Mouse (Mus musculus) layer of hippocampus, postnatal 25 days (tissue): Measurements from ENCODE around the gene Ereg. TPM values are rescaled to one million over a fixed set of nuclear protein-coding genes. Genes with fewer than 3 reads are reported as not detected.

Experiments
- DNase-seq, 2 experiments: peaks; one replicate each; pipeline ENCODE4 v3.0.0; 2022; ENCODE audit warnings: mixed read lengths in 2 of 2, low spot score in 1 of 2; ENCODE audit errors: extremely low spot score in 1 of 2
- total RNA-seq, 2 experiments: library from RNA; stranded (reverse); gene quantifications; 2 replicates each; pipeline ENCODE4 v1.2.3; 2021

Ereg gene
- not detected for total RNA-seq

DNA sequence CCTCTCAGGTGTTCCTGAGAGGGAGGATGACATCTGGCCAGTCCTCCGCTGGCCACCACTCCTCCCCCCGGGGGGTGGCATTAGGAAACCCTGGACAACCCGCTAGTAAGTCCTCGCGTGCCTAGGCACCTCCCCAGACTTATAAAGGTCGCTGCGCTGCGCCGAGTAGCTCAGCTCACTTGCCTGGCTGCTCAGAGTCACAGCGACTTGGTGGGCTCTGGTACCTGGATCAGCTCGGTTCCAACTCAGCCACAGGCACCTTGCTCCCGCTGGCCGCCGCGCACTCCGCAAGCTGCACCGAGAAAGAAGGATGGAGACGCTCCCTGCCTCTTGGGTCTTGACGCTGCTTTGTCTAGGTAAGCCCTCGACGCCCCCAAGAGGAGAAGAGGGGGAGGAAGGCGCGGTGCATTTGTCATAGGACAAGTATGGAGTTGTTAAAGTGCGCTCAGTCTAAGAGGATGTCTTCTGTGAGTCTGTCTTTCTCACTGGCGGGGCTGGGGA is at the start of gene Ereg:
Ereg (plus strand) TSS at position 173 of the 501 bp plus-strand sequence.
- no peak for DNase-seq

DNA sequence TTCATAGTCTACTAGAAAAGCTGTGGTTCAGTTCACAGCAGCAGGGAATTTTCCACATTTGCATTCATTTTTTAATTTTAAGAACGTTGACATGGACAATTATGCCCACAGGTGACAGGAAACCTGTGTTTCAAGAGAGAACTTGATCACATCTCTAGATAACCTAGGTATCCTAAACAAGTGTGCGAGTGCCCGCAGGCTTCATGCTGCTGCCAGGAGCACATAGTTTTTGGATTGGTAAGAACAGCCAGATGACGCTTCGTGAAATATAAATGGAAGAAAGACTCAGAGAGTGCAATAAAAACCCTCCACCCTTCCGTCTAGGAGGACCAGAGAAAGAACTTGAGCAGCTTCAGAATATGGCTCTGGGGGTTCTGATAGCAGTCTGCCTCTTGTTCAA is 47.3 kb upstream of the Ereg start, which contains the start of gene Epgn:
Epgn (plus strand) TSS at position 301 of the 400 bp plus-strand sequence.
- no peak for DNase-seq

DNA sequence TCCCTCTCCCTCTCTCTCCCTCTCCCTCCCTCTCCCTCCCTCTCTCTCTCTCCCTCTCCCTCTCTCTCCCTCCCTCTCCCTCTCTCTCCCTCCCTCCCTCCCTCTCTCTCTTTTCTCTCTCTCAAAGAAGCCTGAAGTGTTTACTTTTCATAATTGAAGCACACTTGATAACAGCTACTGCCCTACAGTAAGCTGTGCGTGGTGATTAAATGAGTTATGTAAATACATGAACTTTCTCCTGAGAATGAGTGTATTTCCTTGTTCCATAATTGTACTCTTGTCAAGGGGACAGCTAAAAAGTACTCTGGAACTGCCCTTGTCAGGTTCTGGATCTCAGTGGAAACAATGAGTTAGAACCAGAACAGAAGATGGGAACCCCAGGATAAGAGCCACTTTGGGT is 46.6 kb upstream of the Ereg start:
- no peak for DNase-seq

DNA sequence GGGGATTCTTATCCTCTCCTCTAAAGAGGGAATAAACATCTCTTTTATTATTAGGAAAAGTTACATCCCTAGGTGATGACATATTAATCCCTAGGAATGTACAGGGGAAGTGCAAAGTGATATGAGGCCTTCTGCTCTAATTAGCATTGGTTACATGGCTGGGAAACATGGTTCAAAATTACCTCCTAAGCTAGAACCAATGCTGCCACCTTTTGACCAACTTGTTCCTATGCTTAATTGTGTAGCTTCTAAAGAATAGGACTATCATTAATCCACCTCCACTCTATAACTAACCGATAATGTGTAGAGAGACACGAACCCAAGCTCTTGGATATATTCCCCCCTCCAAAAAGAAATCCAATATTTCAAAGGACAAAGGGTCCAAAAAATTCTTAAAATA is 43.8 kb upstream of the Ereg start:
- DNase-seq: no peak

DNA sequence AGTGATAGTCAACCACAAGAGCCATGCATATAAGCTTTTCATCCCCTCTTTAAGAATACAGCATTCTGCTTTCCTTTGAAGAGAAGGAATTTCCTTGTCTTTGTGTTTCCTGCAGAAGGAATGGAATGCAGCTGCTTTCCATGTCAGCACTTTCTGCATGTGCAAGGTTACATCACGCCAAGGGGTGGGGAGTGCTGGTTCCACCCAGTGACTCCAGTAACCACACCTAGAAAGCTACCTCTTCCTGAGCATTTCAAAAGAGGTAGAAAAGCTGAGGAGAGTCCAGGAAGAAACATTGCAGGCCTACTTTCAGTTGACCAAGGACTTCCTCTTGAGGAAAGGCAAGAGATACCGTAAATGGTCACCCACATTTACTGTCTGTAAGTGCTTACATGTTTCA is 39.1 kb upstream of the Ereg start:
- no peak for DNase-seq

DNA sequence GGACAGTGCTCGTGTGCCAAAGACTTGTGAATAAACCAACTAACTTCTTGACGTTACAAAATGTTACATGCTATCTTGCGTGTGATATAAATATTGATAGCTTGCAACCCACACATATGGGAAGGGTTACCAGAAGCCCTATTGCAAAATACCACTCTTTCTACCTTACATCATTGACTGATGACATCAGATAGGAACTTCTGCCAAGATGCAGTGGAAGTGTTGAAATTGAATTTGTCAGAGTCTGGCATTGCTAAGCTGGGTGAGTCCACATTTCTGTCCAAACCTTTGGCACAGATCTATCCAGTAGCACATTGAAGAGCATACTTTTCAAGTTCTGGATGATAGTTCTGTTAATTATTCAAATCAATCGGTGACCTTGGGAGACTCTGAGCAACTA is 37.8 kb upstream of the Ereg start:
- no peak for DNase-seq

GRCm38 (mm10) chr5:91037756-91038155 is 36.7 kb upstream of the Ereg start:
- DNase-seq: no peak

GRCm38 (mm10) chr5:91038547-91038946 is 35.9 kb upstream of the Ereg start:
- DNase-seq: no peak

GRCm38 (mm10) chr5:91038963-91039362 is 35.5 kb upstream of the Ereg start:
- DNase-seq: no peak

DNA sequence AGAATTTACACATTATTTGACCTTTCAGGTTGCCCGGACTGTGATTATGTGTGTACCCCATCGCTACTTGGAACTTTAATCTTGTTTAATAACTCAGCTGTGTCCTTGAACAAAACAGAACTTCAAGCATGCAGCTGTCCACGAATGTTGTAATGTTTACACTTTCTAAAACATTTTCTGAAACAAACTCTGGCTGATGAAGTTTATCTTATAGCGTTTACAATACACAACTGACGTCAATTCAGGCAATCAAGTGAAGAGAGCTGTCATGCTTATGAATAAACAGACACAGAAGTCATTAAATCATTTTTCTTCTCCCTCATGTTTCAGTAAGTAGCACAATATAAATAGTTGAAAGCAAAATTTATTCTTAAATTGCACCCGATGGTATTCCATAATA is 26.4 kb upstream of the Ereg start:
- DNase-seq: no peak

- DNase-seq: no peak
Measured at GRCm38 (mm10) chr5:91048397-91048796, 26.0 kb upstream of the Ereg start.

- DNase-seq: no peak
Measured at GRCm38 (mm10) chr5:91072340-91072739, 2.1 kb upstream of the Ereg start.

DNA sequence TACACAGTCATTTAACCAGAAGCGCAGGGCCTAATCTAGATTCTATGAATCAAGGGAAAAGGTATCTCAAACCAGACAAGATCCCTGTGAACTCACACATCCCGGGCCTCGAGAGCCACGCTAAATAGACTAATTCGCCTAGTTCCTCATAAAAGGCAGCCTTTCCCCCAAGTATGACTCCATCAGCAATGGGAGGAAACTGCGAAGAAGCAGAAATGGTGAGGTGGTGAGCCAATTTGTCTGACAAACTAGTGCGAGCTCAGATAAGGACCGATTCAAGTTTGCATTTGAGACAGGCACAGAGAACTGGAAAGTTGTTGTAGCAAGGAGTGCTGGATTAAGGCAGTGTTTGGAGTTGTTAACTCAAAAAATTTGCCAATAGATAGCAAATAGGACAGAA is 796 bp upstream of the Ereg start:
- no peak for DNase-seq

- no peak for DNase-seq
Measured at GRCm38 (mm10) chr5:91074026-91074425, 396 bp upstream of the Ereg start.

GRCm38 (mm10) chr5:91075021-91075420 is 599 bp downstream of the Ereg start:
- no peak for DNase-seq

DNA sequence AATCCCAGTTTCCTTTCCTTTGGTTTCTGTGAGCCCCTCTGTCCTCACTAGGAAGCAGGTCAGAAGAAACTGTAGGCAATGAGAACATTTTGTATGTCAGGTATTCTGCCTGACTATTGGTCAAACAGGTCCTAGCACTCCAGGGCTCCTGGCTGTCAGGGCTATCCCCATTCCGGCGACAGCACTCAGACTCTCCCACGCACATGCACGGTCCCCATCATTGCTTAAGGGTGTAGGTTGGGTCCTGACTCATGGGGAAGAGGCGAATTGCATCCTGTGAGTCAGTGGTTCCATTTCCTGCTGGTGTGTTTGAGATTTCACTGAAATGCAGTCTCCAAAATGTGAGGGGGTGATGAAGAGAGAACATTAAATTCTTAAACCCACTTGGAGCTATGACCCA is 8.6 kb downstream of the Ereg start:
- no peak for DNase-seq

DNA sequence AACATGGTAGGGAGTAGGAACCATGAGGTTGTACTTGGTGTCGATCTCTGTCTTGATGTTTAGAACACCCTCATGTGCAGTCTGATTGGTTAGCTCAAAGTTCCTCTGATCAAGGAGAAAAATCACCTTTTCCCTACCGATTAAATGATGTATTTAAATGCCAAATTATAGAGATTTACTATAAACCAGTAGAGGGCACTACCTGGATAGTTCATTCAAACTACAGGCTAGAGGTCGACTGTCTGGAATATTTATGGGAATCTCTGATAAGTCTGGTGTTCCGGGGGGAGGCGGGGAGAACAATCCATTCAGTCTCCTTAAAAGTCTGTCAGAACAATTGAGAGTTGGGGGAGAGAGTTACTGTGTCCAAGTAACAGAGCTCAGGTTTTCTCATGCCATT is 10.9 kb downstream of the Ereg start:
- no peak for DNase-seq

GRCm38 (mm10) chr5:91090301-91090700 is 15.9 kb downstream of the Ereg start:
- DNase-seq: no peak

GRCm38 (mm10) chr5:91097911-91098614 is 23.6 kb downstream of the Ereg start:
- no peak for DNase-seq

DNA sequence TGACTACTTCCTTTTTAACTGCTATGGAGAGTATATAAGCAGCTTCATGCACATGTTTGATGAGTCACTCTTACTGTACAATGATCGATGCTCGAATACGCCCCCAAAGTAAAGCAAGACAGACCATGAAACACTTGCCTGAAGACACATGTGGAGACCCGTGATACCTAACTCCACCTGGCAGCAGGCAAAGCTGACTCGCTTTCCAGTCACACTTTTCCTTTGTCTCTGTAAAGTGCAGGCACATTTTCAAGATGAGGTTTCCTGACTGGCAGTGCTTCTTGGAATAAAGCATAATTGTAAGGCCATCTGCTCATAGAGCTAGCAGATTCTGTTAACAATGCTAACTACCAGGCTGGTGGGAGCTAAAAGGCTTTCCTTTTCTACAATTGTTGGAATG is 27.3 kb downstream of the Ereg start:
- peak in 1 of 2 experiments; percentile 4 for DNase-seq

GRCm38 (mm10) chr5:91103943-91104665 is 29.7 kb downstream of the Ereg start:
- DNase-seq: peak in 1 of 2 experiments; percentile 7

DNA sequence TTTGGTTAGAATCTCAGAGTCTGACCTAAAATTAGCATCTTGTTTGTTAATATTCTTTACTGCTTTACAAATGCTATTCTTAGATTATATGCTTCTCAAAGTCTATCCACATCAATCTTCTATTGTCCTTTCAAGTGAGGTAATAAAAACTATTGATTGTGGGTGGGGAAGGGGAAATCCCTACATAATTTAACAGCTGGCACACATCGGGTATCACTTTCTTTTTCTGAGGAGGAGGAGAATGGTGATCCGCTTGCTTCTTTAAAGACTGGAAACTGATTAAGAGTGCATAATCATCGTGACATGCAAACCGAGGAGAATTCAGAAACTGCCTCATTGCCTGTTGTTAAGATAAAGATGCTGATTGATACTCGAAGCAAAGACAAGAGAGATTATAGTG is 31.8 kb downstream of the Ereg start:
- DNase-seq: no peak
